Mouse (Mus musculus) left cerebral cortex, postnatal 14 days (tissue): ENCODE results near the gene Aldh2. TPM values are rescaled to one million over a fixed set of nuclear protein-coding genes. Genes with fewer than 3 reads are reported as not detected.

Experiments used
- DNase-seq, 2 experiments: peaks; one replicate each; pipeline ENCODE4 v3.0.0; 2021 to 2022; ENCODE audit warnings: low spot score in 2 of 2, mixed read lengths in 1 of 2
- intact Hi-C: fragments of 180-260 bp; cut with DNase I; formaldehyde crosslinking; loops from one replicate; pipeline ENCODE4 v1.15.1; 2025
- total RNA-seq, 2 experiments: library from RNA; stranded (reverse); gene quantifications; 2 replicates each; pipeline ENCODE4 v1.2.3; 2021

The Aldh2 gene
- total RNA-seq, 2 experiments from 2014 or later = 77.4 to 87.7 TPM

DNA sequence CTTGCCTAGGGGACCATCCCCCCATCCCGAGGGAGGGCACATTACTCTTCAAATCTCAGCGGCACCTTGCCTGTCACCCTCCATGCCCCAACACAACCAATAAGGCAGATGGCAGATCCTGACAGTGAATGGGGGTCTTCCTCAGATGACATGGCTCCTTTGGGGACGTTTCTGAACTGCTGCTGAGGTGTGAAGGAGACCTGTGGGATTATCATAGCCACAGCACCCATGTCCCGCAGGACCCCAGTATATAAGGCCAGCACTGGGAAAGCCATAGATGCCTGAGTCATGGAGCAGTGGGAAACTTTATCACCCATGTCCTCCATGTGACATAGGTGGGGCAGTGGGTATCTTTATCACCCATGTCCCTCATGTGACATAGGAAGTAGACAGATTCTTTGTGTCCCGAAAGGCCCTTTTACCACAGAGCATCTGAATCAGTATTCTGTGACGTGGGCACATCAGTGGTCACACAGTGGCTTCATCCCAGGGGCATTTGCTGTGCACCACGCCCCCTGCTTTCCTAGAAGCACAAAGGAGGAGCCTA is 4.4 kb upstream of the Aldh2 start:
- DNase-seq = no peak
- intact Hi-C loops = no loop called here

DNA sequence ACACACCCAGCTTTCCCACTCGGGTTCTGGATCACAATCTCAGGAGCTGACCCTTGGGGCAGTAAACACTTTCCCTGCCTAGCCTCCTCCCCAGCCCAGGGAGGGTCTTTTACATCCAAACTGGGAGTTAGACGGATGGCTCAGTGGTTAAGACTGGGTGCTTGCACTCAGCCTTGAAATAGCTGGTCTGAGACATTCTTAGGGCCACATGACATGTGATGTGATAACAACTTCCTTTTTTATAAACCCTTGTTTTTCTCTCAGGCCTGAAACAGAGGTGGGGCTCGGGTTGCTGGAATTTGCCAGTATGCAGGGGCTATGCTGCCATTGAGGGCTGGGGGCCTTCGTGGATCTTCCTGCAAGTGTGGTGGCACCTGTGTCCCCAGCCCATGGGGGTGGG is 3.7 kb upstream of the Aldh2 start:
- intact Hi-C loops = no loop called here
- DNase-seq = no peak

DNA sequence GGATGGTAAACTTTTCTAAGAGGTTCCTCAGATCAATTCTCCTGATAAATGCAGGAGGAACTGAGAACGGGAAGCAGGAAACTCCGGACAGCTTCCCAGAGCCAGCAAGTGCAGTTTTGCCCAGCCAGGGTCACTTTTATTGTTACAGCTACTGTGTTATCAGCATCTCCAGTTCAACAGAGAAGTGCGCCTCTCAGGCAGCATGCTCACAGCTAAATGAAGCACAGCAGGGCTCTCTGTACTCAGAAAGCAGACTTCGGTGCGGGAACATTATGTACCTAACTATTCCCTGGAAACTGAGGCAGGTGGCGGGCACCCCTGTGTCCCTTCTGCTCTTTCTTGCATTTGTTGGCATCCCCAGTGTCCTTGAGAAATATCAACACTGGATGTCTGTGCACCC is 2.6 kb upstream of the Aldh2 start:
- no peak for DNase-seq
- intact Hi-C loops = no loop called here

DNA sequence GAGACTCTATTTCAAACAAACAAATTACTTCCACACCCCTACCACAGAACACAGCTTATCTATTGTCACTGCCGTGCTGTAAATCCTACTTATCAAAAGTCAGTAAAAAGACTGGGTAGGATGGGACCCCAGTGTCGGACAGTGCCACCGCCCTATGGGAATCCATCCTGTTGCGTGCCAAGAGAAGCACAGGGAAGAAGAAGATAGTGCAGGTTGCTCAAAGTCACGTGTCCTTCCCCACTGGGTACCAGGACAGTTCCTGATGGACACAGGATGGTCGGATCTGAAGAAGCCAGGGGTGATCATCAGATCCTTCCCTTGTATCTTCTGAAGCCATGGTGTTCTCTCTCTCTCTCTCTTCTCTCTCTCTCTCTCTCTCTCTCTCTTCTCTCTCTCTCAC is 2.1 kb upstream of the Aldh2 start:
- intact Hi-C loops = no loop called here
- DNase-seq = no peak

DNA sequence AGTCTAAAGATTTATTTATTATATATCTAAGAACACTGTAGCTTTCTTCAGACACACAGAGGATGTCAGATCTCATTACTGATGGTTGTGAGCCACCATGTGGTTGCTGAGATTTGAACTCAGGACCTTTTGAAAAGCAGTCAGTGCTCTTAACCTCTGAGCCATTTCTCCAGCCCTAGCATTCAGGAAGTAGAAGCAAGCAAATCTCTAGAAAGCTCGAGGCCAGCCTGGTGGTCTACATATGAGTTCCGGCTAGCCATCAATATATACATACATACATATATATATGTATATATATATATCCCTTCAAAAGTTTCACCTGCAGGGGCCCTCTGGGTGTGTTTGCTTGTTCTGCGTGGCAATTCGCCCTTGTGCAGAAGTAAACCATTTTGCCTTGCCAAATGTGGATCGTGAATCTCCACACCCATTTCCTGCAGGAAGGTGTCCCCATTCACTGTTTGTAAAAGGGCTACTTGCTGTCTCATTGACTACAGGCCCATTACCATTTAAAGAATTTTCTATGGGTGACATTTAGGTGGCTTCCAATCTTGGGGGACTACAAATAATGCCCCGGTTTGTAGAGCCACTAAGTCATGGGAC is 1.2 kb upstream of the Aldh2 start:
- no peak for DNase-seq
- intact Hi-C loops = no loop called here

DNA sequence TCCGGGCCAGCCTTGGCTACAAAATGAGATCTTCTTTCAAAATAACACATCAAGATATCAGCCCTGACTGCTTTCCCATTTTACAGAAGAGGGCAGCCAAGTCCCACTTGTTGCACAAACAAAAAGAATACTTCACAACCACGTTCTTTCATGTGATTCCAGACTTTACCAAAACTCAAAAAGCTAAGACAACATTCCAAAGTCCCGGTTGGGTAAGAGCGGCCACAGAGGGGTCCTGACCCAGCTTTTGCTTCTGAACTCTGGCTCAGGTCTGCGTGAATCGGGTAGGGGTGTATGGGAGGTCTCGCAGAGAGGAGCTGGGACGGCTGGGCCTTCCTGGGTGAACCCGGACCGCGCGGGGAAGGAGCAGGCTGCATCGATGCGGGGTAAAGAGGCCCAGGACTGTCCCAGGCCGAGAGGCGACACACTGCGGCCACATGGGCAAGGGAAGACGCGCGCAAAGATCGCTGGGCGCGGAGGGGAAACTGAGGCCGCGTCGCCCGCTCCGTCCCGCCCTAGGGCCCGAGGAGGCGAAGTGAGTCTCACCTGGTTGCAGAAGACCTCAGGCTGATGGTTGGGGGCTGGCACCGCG is 712 bp downstream of the Aldh2 start:
- no peak for DNase-seq
- intact Hi-C loops = no loop called here

DNA sequence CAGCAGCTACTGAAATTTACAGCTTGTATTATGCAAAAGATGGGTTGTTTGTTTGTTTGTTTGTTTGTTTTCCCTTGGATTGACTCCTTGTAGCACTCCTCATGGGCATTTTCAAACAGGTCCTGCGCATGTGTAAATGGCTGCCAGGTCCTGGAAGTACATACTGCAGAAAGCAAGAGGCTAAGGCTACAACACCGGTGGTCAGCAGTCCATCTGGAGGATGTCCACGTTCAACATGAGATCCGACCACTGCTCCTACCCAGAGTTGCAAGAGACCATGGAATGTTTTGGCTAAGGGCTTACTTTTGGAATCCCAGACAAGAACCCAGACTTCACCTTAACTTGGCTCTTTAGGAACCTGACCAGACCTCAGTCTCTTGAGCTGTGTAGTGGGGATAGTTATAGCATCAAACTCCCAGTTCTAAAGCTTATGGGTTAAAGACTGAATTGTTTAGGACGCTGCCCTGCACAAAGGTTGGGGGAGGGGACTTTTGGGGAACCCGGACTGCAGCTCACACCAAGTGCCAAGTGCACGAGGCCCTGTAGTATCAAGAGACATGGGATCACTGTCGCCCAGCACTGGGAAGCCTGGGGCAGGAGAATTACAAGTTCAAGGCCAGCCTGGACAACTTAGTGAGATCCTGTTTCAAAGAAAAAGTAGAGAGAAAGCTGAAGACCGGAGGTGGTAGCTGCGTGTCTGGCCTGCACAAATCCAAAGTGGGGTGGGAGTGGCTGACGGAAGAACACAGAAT is 1.4 kb downstream of the Aldh2 start:
- no peak for DNase-seq
- intact Hi-C loops = no loop called here

DNA sequence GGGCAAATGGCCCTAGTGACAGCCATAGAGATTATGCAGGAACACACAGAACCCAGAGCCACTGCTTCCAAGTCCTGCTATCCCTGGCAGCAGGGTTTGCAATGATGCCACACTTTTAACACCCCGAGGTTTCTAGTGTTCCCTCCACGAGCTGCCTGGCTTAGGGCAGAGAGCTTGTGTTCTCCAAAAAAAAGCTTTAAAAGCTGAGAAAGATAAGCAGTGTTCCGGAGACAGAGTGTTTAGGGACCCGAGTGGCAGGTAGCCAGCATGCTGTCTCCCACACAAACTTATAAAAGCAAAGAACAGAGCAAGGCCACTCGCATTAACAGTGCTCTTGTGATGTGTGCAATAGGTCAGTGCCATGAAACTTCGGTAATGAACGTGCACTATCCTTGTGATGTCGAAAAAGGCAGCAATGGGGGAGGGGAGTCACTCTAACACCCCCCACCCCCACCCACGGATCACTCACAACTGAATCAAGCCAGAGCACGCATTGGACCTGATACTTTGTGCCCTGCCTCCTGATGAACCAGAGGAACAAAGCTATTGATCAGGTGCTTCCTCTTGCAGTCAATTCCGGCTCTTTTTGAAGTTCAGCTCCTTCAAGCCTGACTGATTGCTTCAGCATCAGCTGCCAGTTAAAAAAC is 2.1 kb downstream of the Aldh2 start:
- intact Hi-C loops = no loop called here
- DNase-seq = no peak

DNA sequence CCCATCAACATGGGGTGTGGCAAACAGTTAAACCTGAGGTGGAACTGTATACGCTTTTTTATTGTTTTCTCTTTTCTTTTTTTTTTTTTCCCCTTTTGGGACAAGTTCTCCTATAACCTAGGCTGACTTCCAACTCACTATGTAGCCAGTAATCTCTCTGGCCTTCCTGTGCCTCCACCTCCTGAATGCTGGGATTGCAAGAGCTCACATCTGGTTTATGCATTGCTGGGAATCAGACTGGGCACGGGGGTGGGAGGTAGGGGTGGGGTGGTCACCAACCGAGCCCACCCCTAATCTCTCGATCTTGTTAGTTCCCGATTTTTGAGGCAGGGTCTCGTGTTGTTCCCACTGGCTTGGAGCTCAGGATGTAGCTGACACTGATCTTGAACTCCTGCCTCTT is 3.7 kb downstream of the Aldh2 start:
- intact Hi-C loops = no loop called here
- no peak for DNase-seq

DNA sequence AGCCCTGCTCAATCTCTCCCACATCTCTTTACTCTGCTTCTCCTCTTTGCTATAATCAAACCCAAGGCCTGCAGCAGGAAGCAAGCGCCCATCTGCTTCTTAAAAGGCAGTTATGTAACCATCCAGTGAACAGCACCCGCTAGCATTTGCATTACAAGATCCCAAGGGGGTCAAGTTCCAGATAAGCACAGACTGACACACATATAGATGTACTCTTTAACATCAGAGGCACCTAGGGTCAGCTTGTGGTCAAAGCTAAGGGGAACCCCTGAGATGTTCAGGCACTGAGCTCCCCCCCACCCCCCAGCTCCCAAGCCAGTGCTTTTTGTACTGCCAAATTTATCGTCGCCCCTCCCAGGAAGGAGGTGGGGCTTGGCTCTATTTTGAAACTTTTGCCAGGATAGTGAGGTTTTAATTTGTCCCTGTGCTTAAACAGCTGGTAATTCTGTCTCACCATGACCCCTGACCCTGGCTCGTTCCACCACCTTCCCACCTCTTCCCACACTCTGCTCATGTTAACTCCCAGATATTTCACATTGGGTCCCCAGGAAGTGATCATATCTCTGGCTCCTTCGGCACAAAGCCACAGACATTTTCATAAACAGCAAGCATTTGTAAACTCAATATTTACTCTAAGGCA is 7.1 kb downstream of the Aldh2 start:
- peak; percentile 49 to 74 for DNase-seq
- intact Hi-C loops = no loop called here

DNA sequence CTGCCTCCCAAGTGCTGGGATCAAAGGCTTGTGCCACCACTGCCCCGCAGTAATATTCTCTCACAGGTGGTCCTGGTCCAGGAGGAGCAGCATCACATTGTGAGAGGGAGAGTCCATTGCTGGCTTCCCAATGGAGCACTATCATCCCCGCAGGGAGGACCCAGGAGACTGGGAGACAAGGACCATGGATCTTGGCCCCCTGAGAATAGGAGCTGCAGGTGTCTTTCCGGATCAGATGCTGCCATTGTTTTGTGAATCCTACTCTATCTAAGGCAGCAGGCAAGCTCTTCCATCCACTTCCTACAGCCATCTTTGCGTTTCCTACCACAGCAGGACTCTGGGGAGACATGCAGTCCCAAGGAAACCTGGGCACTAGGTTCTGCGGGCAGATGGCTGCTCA is 7.9 kb downstream of the Aldh2 start:
- intact Hi-C loops = no loop called here
- DNase-seq = peak in 1 of 2 experiments; percentile 46

DNA sequence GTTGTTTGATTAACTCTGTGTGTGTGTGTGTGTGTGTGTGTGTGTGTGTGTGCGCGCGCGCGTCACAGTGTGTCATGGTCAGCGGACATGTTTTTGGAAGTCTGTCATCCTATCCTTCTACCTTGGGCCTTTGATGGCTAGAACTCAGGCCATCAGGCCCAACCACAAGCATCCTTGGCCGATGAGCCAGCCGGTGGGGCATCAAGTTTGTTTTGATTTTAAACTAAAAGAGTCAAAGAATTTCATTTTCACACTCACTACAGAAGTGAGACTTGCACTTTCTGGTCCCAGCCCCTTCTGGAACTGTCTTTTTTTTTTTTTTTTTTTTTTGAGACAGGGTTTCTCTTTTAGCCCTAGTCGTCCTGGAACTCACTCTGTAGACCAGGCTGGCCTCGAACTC is 8.6 kb downstream of the Aldh2 start:
- intact Hi-C loops = no loop called here
- no peak for DNase-seq

DNA sequence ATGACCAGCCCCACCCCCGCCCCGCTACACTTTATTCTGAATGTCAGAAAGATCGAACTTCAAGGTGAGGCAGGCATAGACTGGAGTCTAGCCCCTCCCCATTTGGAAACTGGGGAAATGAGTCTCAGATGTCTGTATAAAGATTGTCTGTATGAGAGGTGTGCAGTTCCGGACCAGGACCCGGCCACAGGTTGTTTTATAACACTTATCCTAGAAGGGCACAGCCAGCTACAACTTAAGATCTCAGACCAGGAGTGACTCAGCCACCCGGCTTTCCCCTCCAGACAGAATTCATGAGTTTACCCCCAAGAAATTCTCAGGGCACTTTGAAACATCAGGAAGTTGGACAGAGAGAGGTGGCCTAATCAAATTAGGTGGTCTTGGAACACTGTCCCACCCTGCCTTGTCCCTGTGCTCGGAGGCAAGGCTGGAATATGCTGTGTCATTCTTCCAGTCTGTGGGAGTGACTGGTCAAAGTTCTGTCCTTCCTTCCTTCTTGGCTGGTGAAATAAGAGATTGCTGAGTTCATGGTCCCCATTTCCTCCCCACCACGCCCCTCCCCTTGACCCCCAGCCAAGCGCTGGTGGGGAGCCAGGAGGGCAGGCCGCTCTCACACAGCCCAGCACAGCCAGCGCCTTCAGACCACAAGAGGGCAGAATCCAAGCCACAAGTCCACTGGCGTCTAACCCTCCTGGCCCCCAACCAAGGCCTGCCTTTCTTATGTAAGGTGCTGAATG is 9.7 kb downstream of the Aldh2 start:
- intact Hi-C loops = no loop called here
- peak; percentile 73 to 77 for DNase-seq

DNA sequence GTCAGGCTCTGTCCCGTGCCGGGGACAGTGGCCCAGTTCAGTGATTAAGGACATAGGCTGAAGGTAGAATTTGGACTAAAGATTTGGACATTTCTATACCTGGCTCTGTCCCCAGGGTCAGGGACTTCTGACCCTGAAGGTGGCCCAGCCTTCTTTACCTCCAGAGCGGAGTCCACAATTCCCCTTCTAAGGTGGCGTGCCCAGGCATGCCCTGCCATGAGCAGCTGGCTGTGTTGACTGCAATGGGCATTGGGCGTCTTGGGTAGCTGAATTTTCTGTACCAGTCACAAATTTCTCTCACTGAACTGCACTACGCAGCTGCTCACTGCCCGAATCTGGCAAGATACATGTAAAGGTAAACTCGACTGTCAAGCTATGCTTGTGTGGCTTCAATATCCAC is 11.7 kb downstream of the Aldh2 start:
- intact Hi-C loops = no loop called here

DNA sequence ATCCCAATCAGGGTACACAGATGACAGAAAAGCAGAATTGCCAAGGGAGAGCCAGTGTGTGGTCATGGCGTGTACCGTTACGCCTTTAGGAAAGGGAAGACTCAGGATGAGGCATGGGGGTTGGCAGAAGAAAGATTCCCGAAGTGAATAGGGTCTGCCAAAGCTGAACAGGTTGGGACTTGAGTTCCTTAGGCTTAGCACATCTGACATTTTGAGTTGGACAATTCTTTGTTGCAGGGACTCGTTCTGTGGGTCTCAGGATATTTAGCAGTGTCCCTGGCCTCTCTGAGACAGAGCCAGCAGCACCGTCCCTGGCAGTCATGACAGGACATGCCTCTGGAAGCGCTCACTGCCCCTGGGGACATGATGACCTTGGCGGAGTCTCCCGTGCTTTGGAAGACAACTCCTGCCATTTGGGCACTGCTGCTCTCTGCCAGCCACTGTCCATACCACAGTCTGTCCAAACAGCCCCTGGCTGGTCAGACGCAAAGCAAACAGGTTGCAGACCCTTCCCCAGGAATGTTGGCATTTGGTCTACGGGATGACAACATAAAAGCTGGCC is 16.6 kb downstream of the Aldh2 start:
- no peak for DNase-seq
- intact Hi-C loops = no loop called here

More for the DNA sequence above, 11.7 kb downstream of the Aldh2 start:
- no peak for DNase-seq

DNA sequence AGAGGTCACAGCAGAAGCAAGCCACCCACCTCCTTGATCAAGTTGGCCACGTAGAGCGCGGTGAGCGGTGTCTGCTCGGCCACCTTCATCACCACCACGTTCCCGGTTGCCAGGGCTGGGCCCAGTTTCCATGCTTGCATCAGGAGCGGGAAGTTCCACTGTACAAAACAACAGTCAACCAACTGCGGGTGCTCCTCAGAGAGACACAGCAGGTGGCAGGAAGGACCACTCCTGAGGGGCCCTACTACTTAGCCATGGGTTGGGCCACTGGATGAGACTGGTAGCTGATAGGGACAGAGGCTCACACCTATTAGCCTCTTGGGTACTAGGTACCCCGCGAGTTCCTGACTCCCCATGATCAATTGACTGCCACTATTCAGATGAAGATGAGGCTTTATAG is 17.8 kb downstream of the Aldh2 start:
- DNase-seq = no peak
- intact Hi-C loops = no loop called here

DNA sequence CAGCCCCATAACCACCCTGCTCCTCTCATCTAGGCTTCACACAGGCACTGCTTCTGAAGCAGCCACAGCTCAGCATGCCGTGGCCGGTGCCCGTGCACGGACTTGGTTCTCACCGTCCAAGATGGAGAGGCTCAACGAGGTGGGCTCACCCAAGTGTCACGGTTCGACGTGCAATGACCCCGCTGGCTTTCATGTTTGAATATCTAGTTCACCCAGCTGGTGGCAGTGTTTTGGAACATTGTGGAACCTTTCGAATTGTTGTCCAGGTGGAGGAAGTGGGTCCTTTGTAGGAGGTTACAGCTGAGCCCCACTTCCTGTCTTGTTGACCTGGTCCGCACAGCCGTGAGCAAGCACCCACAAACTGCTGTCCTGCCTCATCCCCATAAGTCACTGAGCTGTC is 19.5 kb downstream of the Aldh2 start:
- DNase-seq = no peak
- intact Hi-C loops = no loop called here

DNA sequence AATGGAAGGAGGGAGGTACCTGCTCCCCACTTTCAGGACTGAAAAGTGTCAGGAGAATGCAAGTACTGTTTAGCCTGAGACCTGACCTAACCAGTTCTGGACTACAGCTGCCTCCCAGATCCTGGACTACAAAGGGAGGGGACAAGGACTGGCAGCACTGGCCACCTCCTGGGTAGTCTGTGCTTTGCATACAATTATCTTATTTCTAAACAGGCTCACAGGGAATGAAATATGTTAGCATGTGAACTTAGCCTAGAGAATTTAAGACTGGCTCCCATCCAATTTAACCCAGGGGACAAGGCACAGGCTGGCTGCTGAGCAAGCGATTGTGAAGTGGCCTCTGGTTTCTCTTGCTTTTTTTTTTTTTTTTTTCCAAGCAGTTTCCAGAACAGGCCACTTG is 22.8 kb downstream of the Aldh2 start:
- intact Hi-C loops = no loop called here

DNA sequence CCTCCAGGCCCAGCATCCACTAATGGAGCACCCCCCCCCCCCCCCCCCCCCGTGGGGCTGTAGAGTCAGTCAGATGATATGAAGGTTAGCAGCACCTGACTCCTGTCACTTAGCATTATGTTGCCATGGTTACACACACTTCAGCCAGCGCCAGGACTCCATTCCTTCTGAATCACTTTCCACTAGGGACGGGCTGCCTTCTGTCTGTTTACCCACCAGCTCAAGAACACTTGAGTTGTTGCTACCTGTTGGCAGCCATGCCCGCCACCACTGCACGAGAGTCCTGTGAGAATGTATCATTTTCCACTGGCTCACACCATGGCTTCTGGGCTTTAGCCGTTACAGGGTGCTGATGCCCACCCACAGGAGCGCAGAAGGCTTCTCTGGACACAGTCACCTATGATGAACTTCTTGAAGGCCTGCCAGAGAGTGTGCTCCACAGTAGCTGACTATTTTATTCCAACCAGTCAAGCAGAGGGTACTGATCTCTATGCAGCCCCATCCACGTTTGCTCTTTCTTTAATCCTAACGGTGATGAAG is 23.7 kb downstream of the Aldh2 start:
- intact Hi-C loops = no loop called here
- DNase-seq = no peak

More for the DNA sequence above, 22.8 kb downstream of the Aldh2 start:
- DNase-seq = no peak
